Mouse (Mus musculus): Measurements from ENCODE around the gene Olfml1. TPM values are rescaled to one million over a fixed set of nuclear protein-coding genes. Genes with fewer than 3 reads are reported as not detected.

The Olfml1 gene
- polyA plus RNA-seq, 1 experiment, result not detected

DNA sequence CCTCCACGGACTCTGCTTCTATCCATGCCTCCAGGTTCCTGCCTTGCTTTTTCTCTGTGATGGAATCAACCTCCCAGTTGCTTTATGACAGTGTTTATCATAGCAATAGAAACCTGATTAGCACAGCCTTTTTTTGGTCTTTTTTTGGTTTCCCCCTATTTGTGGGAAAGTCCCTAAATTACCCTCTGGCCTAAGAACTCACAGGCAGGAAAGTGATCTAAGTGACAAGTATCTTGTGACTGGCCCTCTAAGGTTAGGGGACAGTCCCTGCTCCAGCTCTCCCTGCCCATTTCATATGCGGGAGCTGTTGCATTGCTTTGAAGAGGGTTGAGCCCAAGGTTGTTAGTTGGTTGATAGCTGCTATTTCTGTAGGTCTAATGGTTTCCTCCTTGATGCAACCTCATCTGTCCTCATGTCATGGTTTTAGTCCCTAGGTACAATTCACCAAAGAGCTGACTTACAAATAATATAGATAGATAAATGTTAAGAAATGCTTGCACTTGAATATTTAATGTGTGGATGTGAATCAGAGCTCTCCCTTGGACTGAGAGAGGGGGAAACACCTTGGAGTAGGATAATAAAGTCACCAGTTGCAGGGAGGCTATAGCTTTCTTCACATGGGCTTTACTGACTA, 42.5 kb downstream of the Olfml1 start:
- Histone ChIP-seq H3K27ac (ENCODE audit: insufficient read depth, low read depth, low read length) (peak overlapping the region; percentile 86), H3K4me3 (ENCODE audit: insufficient read depth, low read length) (no peak overlapping the region), H3K4me1 (ENCODE audit: control insufficient read depth, insufficient read depth, low read length) (peaks cover 54% of the 10 kb centered on the region)
- TF ChIP-seq POLR2A (IDR thresholded peaks at IDR 0.05; ENCODE audit: borderline replicate concordance, low read depth, low read length) (no peak), CTCF (IDR thresholded peaks at IDR 0.05; ENCODE audit: low read depth, low read length) (no peak)

- Histone ChIP-seq H3K4me1 (ENCODE audit: control insufficient read depth, insufficient read depth, low read length) (peaks cover 42% of the 10 kb centered on the region), H3K4me3 (ENCODE audit: insufficient read depth, low read length) (no peak overlapping the region), H3K27ac (ENCODE audit: insufficient read depth, low read depth, low read length) (peak overlapping the region; percentile 86)
- TF ChIP-seq POLR2A (IDR thresholded peaks at IDR 0.05; ENCODE audit: borderline replicate concordance, low read depth, low read length), result no peak
- no peak for TF ChIP-seq CTCF (IDR thresholded peaks at IDR 0.05; ENCODE audit: low read depth, low read length)
These were observed 43.6 kb downstream of the Olfml1 start for GRCm38 (mm10) chr7:107610880-107611279.

- TF ChIP-seq POLR2A (IDR thresholded peaks at IDR 0.05; ENCODE audit: borderline replicate concordance, low read depth, low read length), result no peak
- no peak for TF ChIP-seq CTCF (IDR thresholded peaks at IDR 0.05; ENCODE audit: low read depth, low read length)
- Histone ChIP-seq H3K4me1 (ENCODE audit: control insufficient read depth, insufficient read depth, low read length) (peaks cover 43% of the 10 kb centered on the region), H3K4me3 (ENCODE audit: insufficient read depth, low read length) (no peak overlapping the region), H3K27ac (ENCODE audit: insufficient read depth, low read depth, low read length) (no peak overlapping the region)
These were observed 51.1 kb downstream of the Olfml1 start for GRCm38 (mm10) chr7:107618028-107618992.

DNA sequence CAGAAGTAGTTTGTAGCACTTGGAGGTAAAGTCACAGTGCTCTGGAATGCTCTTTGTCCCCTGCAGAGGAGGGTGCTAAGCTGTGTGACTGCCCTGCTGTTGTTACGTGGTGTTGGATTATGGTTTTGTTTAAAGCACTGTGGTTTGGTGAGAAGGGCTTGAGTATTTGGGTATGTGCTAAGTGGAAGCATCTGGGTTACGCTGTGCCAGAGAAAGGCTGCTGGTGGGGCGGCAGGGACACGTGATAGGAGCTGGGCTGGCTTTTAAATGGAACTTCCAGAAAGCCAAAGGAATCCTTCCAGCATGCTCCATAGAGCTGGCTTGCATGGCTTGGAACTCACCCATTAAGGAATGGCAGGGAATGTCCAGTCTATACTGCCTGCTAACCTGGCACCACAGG, 52.0 kb downstream of the Olfml1 start:
- TF ChIP-seq CTCF (IDR thresholded peaks at IDR 0.05; ENCODE audit: low read depth, low read length) (no peak), POLR2A (IDR thresholded peaks at IDR 0.05; ENCODE audit: borderline replicate concordance, low read depth, low read length) (no peak)
- no peak overlapping the region for H3K27ac ChIP-seq (ENCODE audit: insufficient read depth, low read depth, low read length)
- H3K4me3 ChIP-seq (ENCODE audit: insufficient read depth, low read length), result no peak overlapping the region
- H3K4me1 ChIP-seq (ENCODE audit: control insufficient read depth, insufficient read depth, low read length), result peaks cover 48% of the 10 kb centered on the region

DNA sequence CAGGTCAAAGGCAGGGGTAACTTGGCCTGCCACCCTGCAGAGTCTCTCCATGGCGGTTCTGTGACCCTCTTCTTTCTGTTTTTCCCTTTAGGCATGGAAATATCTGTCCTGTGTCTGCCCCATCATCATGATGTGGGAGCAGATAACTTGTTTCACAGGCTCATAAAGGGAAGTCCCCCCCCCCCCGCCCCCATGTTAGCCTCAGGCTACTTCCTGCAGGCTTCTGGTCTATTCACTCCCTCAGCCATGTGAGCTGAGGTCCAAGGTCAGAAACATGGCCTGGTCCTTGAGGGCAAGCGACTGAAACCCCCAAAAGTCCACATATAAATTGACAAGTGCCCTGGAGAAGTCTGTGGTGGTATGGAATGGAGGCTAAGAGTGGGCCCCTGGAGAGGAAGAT, 52.9 kb downstream of the Olfml1 start:
- H3K4me1 ChIP-seq (ENCODE audit: control insufficient read depth, insufficient read depth, low read length), result peaks cover 49% of the 10 kb centered on the region
- H3K4me3 ChIP-seq (ENCODE audit: insufficient read depth, low read length), result no peak overlapping the region
- peak overlapping the region; percentile 63 for H3K27ac ChIP-seq (ENCODE audit: insufficient read depth, low read depth, low read length)
- TF ChIP-seq POLR2A (IDR thresholded peaks at IDR 0.05; ENCODE audit: borderline replicate concordance, low read depth, low read length) (no peak), CTCF (IDR thresholded peaks at IDR 0.05; ENCODE audit: low read depth, low read length) (no peak)

DNA sequence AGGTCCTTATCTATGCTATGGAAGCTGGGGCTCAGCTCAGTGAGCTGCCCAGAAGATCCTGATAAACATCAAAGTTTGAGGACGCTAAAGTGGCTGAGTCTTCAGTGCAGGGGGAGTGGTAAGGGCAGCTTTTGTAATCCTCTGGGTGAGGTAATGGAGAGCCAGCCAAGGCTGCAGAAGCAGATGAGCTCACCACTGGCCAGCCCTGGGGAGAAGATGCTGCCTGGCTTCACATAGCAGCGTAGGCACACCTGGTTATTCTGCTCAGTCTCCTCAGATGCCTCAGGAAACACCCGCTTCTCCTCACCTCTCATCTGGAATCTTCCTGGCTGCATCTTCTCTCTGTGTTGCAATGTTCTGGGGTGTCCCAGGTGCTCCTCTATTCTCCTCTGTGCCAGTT, 57.2 kb downstream of the Olfml1 start:
- H3K4me1 ChIP-seq (ENCODE audit: control insufficient read depth, insufficient read depth, low read length), result peaks cover 42% of the 10 kb centered on the region
- H3K27ac ChIP-seq (ENCODE audit: insufficient read depth, low read depth, low read length), result no peak overlapping the region
- no peak for TF ChIP-seq CTCF (IDR thresholded peaks at IDR 0.05; ENCODE audit: low read depth, low read length)
- no peak for TF ChIP-seq POLR2A (IDR thresholded peaks at IDR 0.05; ENCODE audit: borderline replicate concordance, low read depth, low read length)
- H3K4me3 ChIP-seq (ENCODE audit: insufficient read depth, low read length), result no peak overlapping the region

GRCm38 (mm10) chr7:107625061-107625460, 57.8 kb downstream of the Olfml1 start, which contains the start of gene 5330417H12Rik:
TSS of gene 5330417H12Rik (minus strand) at chr7:107625161.
- Histone ChIP-seq H3K27ac (ENCODE audit: insufficient read depth, low read depth, low read length) (no peak within 1 kb of the TSS), H3K4me1 (ENCODE audit: control insufficient read depth, insufficient read depth, low read length) (peaks cover 39% of the 10 kb centered on the region), H3K4me3 (ENCODE audit: insufficient read depth, low read length) (no peak within 1 kb of the TSS)
- no peak for TF ChIP-seq CTCF (IDR thresholded peaks at IDR 0.05; ENCODE audit: low read depth, low read length)
- no peak for TF ChIP-seq POLR2A (IDR thresholded peaks at IDR 0.05; ENCODE audit: borderline replicate concordance, low read depth, low read length)

- Histone ChIP-seq H3K27ac (ENCODE audit: insufficient read depth, low read depth, low read length) (no peak overlapping the region), H3K4me3 (ENCODE audit: insufficient read depth, low read length) (no peak overlapping the region), H3K4me1 (ENCODE audit: control insufficient read depth, insufficient read depth, low read length) (peaks cover 33% of the 10 kb centered on the region)
- TF ChIP-seq POLR2A (IDR thresholded peaks at IDR 0.05; ENCODE audit: borderline replicate concordance, low read depth, low read length) (no peak), CTCF (IDR thresholded peaks at IDR 0.05; ENCODE audit: low read depth, low read length) (no peak)
These were observed 58.5 kb downstream of the Olfml1 start for GRCm38 (mm10) chr7:107625781-107626180.

DNA sequence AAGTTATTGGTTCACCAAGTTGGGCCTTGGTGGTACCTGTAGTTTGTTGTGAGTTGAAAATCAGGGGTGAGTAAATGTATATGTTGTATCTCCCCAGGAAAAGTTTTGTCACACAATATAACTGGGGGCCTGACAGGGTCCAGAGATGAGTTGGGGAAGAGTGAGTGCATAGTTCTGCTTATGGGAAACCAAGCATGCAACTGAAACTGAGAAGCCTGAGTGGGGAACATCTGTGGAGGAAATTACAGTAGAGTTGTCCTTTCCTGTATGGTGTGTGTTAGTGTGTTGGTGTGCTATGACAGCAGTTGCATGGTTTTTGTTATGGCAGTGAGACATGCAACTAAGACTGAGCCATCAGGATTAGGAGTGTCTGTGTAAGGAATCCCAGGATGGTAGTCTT, 61.1 kb downstream of the Olfml1 start:
- no peak for TF ChIP-seq POLR2A (IDR thresholded peaks at IDR 0.05; ENCODE audit: borderline replicate concordance, low read depth, low read length)
- no peak for TF ChIP-seq CTCF (IDR thresholded peaks at IDR 0.05; ENCODE audit: low read depth, low read length)
- no peak overlapping the region for H3K4me3 ChIP-seq (ENCODE audit: insufficient read depth, low read length)
- peak overlapping the region; percentile 40 for H3K27ac ChIP-seq (ENCODE audit: insufficient read depth, low read depth, low read length)
- peaks cover 25% of the 10 kb centered on the region for H3K4me1 ChIP-seq (ENCODE audit: control insufficient read depth, insufficient read depth, low read length)

DNA sequence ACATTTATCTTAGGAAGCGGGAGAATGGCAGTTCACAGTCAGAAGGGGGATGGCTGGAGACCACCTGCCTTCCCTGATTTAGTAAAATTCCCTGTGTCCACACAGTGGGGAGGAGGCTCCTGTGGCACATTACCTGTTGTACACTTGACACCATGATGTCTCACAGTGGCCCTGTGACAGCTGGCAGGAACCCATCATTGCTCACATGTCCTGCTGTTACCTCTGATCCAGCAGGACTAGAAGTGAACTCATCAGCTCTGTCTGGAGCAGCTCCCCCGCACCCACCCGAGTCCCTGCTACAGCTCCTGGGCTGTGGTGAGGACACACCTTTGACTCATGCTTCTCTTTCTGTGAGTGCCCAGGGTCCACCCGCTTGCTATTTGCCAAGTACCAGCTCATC, 66.0 kb downstream of the Olfml1 start:
- no peak for TF ChIP-seq POLR2A (IDR thresholded peaks at IDR 0.05; ENCODE audit: borderline replicate concordance, low read depth, low read length)
- TF ChIP-seq CTCF (IDR thresholded peaks at IDR 0.05; ENCODE audit: low read depth, low read length), result no peak
- no peak overlapping the region for H3K27ac ChIP-seq (ENCODE audit: insufficient read depth, low read depth, low read length)
- H3K4me1 ChIP-seq (ENCODE audit: control insufficient read depth, insufficient read depth, low read length), result peaks cover 12% of the 10 kb centered on the region
- H3K4me3 ChIP-seq (ENCODE audit: insufficient read depth, low read length), result no peak overlapping the region
